Mouse (Mus musculus) cerebellum, adult 18-20 months (tissue): ENCODE results near the gene Fam131a.

Experiments used
- DNase-seq, 2 experiments: peaks; one replicate each; pipeline ENCODE4 v3.0.0; 2021

Gene Fam131a

DNA sequence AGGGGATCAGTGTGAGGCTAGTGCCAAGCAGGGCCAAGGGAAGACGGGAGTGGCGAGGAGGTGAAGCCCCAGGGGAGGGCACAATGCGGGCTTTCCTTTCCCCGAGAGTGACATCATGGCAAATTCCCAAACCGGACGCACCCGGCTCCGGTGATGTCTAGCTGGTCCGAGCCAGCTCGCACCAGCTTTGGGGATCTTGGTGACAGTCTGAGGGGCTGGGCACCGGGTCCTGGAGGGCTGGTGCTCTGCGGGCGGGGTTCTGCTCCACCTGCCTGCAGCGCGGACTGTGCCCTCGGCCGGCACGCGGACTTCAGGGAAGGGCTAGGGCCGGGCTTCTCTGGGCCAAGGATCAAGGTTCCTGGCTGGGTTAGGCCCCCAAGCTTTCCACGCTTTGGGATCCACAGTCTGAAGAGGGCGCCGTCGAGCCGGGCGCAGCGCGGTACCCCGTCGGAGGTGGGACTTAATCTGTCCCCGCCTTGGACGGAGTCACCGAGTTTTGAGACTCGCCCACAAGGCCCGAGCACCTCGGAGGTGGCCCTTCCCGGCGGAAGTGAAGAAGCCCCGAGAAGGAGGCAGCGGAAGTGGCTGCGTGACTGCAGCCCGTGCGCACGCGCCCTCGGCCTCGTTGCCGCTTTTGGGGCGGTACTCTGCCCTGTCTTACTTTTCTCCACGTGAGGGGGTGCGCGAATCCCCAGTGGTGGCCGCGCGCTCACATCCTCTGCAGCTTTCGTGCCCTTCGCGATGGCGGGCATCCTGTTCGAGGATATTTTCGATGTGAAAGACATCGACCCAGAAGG is 24.3 kb downstream of the Fam131a start, which contains the start of the genes Polr2h and Clcn2:
Gene Polr2h (plus strand): TSS at position 485 of the 797 bp plus-strand sequence.
Gene Clcn2 (minus strand): TSS at position 566 of the 797 bp plus-strand sequence.
- peak; percentile 97 for DNase-seq

- no peak for DNase-seq
Measured at GRCm38 (mm10) chr16:20717978-20718670, 25.1 kb downstream of the Fam131a start.

DNA sequence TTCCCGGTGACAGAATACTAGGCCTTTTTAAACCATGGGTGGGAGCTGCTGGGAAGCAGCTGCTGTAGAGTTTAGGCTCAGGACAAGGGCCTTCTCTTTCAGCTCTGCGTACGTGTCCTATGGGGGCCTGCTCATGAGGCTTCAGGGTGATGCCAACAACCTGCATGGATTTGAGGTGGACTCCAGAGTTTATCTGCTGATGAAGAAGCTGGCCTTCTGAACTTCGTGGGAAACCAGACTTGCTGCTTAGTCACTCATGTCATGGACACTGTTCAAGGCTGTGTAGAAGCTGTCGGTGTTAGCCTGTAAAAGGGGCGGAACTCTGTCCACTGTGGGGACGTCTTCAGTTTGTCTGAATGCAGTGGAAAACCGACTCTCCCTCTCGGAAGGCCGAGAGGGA is 28.8 kb downstream of the Fam131a start:
- no peak for DNase-seq

DNA sequence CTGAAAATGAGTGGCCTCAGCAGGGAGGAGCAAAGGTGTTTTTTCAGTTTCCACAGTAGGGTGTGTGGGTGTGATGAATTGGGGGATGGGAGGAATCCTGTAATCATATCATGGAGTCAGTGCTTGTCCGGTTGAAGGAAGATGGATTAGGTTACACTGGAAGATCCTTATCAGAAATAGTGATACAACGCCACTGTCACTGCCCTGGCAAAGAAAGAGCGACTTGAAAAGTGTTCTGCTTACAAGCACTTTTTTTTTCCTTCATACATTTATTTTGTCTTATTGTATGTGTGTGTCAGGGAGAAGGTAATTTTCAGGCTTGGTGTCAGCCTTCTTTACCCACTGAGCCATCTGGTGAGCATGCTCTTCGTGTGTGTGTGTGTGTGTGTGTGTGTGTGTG is 29.7 kb downstream of the Fam131a start:
- DNase-seq = no peak

- no peak for DNase-seq
Measured at GRCm38 (mm10) chr16:20723247-20723646, 30.2 kb downstream of the Fam131a start.

DNA sequence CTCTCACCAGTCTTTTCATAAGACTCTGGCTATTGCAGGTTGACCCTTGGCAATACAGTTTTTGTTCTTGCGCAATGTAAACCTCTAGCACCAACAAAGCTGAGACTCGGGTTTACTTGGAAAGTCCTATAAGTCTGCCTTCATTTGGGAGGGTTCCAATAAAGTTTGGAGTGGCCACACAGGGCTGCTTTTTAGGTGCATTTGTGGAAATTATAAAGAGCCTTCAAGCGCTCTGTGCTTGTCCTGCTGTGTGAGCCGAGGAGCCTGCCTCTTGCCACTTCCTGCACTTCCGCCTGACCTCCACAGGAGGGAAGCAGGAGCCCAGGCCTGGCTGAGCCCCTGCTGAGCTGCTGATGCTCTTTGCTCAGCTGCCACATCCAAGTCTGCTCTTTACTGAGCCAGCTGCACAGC is 31.3 kb downstream of the Fam131a start:
- DNase-seq = no peak

- no peak for DNase-seq
Measured at GRCm38 (mm10) chr16:20725321-20725720, 32.3 kb downstream of the Fam131a start.

GRCm38 (mm10) chr16:20725750-20726149 is 32.7 kb downstream of the Fam131a start:
- no peak for DNase-seq

DNA sequence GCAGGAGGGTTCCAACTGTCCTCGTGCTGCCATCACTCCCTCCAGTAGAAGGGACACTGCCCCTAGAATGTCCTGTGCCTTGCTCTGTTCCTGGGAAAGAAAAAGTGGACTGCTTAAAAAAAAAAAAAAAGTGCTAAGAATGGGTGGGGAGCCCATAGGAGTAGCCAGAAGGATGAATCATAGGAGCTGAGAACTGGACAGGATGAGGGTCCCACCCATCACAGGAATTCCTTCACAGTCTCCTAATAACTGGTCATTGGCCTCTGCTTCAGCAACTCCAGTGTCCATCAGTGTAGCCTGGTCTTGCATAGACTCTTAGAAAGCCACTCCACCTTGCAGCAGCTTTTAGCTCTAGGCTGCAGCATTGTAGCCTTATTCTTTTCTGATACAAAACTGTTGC is 33.3 kb downstream of the Fam131a start:
- DNase-seq = no peak

GRCm38 (mm10) chr16:20730293-20730711 is 37.3 kb downstream of the Fam131a start:
- DNase-seq = no peak

GRCm38 (mm10) chr16:20731688-20732087 is 38.6 kb downstream of the Fam131a start:
- peak in 1 of 2 experiments; percentile 19 for DNase-seq

GRCm38 (mm10) chr16:20732251-20732924 is 39.3 kb downstream of the Fam131a start:
- DNase-seq = peak; percentile 41 to 46

DNA sequence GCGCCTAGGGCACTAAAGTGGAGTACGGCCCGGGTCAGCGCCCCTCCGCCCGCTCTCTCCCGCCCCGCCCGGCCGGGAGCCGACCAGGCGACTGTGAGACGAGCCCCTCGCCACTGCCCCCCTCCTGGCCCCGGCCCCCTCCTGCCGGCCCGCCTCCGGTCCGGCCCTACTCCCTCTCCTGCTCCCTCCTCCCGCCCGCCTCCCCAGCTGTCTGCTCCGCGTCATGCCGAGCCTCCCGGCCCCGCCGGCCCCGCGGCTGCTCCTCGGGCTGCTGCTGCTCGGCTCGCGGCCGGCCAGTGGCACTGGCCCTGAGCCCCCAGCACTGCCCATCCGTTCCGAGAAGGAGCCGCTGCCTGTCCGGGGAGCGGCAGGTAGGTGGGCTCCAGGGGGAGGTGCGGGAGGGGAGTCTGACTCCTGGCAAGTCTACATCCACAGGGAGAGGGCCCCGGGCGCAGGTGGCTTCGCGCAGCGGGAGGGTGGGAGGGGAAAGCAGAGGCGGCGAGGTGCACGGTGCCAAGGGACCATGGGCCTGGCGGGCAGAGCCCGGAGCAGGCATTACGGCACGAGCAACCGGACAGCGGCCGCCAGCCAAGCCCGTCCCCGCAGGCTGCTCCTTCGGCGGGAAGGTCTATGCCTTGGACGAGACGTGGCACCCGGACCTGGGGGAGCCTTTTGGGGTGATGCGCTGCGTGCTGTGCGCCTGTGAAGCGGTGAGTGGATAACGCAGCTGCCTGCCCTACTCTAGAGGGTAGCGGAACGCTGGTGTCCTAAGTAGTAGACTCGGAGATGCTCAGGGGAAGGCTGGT is 40.1 kb downstream of the Fam131a start, which contains the start of gene Chrd:
Gene Chrd (plus strand): TSS at position 203 of the 806 bp plus-strand sequence.
- peak; percentile 79 to 80 for DNase-seq

GRCm38 (mm10) chr16:20733731-20734730 is 41.0 kb downstream of the Fam131a start, which contains the start of gene Thpo:
Gene Thpo (minus strand): TSS chr16:20734511.
- peak; percentile 28 to 46 for DNase-seq

GRCm38 (mm10) chr16:20735651-20736050 is 42.6 kb downstream of the Fam131a start:
- no peak for DNase-seq

DNA sequence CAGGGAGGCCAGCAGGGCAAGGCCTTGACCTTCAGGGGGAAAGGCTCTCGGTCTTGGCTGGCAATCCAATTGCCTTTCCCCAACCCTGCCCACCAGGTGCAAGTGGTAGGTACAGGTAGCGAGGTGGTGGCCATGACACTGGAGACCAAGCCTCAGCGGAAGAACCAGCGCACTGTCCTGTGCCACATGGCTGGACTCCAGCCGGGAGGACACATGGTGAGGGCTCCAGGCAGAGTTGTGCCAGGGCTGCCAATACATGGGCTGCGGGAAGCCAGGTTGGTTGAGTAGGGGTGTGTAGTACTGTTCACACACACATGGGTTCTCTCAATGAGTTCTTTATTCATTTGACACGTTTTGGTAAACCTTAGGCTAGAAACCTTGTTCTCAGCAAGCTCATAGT is 43.1 kb downstream of the Fam131a start:
- no peak for DNase-seq

DNA sequence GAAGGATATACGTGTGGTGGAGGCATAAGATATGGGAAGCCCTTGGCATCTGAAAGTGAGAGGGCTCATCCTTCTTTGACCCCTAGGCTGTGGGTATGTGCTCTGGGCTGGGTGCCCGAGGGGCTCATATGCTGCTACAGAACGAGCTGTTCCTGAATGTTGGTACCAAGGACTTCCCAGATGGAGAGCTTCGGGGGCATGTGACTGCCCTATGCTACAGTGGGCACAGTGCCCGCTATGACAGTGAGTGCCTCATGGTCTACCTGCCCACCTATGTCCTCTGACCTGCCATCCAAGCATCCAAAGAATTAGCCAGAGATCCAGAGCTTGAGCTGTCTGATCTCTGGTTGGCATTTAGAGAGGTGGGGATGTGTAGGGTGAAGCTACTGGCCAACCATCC is 43.8 kb downstream of the Fam131a start:
- DNase-seq = no peak

GRCm38 (mm10) chr16:20739845-20740244 is 46.8 kb downstream of the Fam131a start:
- no peak for DNase-seq

DNA sequence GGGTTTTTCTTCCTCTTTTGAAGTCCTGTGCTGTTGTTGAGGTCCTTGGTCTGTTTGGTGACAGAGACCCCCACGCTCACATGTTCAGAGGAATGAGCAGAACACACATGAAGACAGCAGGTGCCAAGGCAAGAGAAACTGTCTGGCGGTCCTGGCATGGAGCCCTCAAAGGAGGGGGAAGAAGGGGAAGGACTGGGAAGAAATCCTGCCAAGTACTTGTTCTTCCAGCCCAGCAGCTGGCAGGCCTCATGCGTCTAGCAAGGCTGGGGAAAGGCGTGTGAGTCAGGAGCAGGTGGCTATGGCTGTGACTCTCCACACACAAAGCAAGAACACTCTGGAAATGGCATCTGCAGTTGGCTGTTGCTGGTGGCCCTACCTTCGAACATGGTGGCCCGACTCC is 53.6 kb downstream of the Fam131a start:
- no peak for DNase-seq

DNA sequence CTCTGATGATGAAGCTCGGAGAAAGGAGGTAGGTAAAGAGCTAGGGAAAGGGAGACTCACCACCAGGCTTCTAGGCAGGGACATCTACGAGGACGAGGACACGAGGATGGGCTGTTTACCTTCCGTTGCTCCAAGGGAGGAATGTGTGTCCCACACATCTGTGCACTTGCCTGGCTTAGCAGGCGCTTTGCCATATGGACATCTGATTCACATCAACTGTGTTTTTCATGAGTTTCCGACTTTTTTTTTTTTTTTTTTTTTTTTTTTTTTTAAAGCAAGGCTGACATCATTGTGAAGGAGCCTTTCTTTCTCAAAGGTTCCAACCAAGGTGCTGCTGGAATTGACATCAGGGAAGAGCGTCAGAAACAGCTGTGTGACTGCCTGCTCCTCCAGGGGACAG is 57.5 kb downstream of the Fam131a start:
- DNase-seq = no peak
